Mouse (Mus musculus): ENCODE measurements around the gene Tspan3. TPM values are rescaled to one million over a fixed set of nuclear protein-coding genes. Genes with fewer than 3 reads are reported as not detected.

Gene Tspan3
- polyA plus RNA-seq, 1 experiment, result 146 TPM

DNA sequence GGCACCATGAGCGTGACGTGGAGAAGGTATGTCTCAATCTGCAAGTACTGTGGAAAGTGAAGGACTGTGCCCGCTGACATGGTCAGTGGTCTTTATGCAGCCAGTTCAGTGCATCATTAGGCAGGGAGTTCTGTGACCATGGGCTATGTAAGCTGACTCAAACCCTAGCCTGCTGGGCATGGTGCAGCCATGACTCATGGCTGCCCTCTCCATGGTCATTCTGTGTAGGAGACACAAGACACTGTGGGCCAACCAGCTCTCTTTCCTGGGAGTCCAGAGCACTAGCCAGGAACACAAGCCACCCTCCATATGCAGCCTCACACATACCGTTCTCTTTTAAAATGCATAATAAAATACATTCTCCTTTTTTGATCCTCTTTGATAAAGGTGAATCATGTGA lies 39.0 kb upstream of the Tspan3 start:
- Histone ChIP-seq H3K27ac (ENCODE audit: control insufficient read depth, insufficient read depth, low read length) (no peak overlapping the region), H3K4me1 (replicated peaks; ENCODE audit: control insufficient read depth, insufficient read depth, low read length) (no peaks in the 10 kb centered on the region; the same call in 1 of the 2 replicates), H3K4me3 (ENCODE audit: control insufficient read depth, insufficient read depth, low read length) (no peak overlapping the region), H3K36me3 (ENCODE audit: control insufficient read depth, insufficient read depth, low read length) (no peaks in the 10 kb centered on the region), H3K27me3 (ENCODE audit: control insufficient read depth, insufficient read depth, low read length) (no peaks in the 10 kb centered on the region)
- TF ChIP-seq POLR2A (IDR thresholded peaks at IDR 0.05; ENCODE audit: control insufficient read depth, extremely low read depth, insufficient read depth, low read length, poor library complexity), result no peak
- no peak for TF ChIP-seq CTCF (IDR thresholded peaks at IDR 0.05; ENCODE audit: borderline replicate concordance, control insufficient read depth, extremely low read depth, insufficient read depth, low read length, poor library complexity)
- whole genome bisulfite sequencing, result 96% methylated on average over 4 of the region's 4 CpGs
- no peak for DNase-seq

DNA sequence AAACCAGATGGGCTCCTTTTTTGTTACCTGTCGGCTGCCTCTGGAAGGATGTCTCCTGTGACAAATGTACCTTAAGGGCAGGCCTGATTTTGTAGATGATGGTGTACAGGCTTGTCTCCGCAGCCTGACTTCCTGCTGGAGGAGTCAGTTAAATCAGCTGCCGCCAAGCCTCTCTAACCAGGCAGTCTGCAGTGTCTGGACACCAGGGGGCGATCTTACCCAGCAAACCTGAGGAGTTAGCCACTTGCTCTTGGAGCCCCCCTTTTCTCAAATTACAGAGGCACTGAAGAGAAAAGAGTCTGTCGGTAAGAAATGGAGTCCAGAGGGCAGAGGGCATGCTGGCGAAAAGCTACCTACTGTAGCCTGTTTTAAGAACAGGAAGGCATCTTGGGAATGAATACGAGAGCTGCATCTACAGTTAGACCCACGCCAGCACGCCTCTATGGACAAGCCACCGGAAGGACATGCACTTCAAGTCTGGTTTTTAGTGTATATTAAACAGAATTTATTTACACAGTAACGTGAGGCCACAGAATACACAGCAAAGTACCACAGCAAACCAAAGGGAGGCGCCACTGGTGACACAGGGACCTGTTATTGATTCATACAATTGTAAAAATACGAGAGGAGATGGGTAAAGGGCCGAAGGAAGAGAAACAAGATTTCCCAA lies 35.5 kb upstream of the Tspan3 start:
- peak; percentile 88 for DNase-seq
- H3K27me3 ChIP-seq (ENCODE audit: control insufficient read depth, insufficient read depth, low read length), result no peaks in the 10 kb centered on the region
- no peaks in the 10 kb centered on the region for H3K4me1 ChIP-seq (replicated peaks; ENCODE audit: control insufficient read depth, insufficient read depth, low read length)
- TF ChIP-seq POLR2A (IDR thresholded peaks at IDR 0.05; ENCODE audit: control insufficient read depth, extremely low read depth, insufficient read depth, low read length, poor library complexity) (no peak), CTCF (IDR thresholded peaks at IDR 0.05; ENCODE audit: borderline replicate concordance, control insufficient read depth, extremely low read depth, insufficient read depth, low read length, poor library complexity) (peak; percentile 85; the same call in 1 of the 2 replicates)
- 45% methylated on average over 14 of the region's 14 CpGs for WGBS
- no peak overlapping the region for H3K27ac ChIP-seq (ENCODE audit: control insufficient read depth, insufficient read depth, low read length)
- no peaks in the 10 kb centered on the region for H3K36me3 ChIP-seq (ENCODE audit: control insufficient read depth, insufficient read depth, low read length)
- H3K4me3 ChIP-seq (ENCODE audit: control insufficient read depth, insufficient read depth, low read length), result no peak overlapping the region

DNA sequence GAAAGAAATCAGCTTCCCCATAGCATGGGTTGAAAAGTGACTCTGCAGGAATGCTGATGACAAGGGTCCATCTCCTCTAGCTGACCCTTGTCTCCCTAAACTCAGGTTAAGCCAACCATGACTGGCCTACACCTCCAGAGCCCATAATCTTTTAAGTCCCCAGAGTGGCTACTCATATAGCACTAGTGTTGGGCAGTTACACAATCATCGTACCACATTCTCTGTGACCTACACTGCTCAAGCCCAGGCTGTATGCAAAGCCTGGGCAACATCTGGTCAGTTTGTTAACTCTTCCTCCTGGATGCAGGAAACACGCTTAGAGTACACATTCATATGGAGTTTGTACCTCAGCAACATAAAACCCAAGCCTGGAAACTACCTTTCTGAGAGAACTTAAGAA lies 34.9 kb upstream of the Tspan3 start:
- Histone ChIP-seq H3K27me3 (ENCODE audit: control insufficient read depth, insufficient read depth, low read length) (no peaks in the 10 kb centered on the region), H3K4me1 (replicated peaks; ENCODE audit: control insufficient read depth, insufficient read depth, low read length) (no peaks in the 10 kb centered on the region), H3K27ac (ENCODE audit: control insufficient read depth, insufficient read depth, low read length) (no peak overlapping the region), H3K36me3 (ENCODE audit: control insufficient read depth, insufficient read depth, low read length) (no peaks in the 10 kb centered on the region), H3K4me3 (ENCODE audit: control insufficient read depth, insufficient read depth, low read length) (no peak overlapping the region)
- WGBS, result 77% methylated on average over 2 of the region's 2 CpGs
- TF ChIP-seq POLR2A (IDR thresholded peaks at IDR 0.05; ENCODE audit: control insufficient read depth, extremely low read depth, insufficient read depth, low read length, poor library complexity) (no peak), CTCF (IDR thresholded peaks at IDR 0.05; ENCODE audit: borderline replicate concordance, control insufficient read depth, extremely low read depth, insufficient read depth, low read length, poor library complexity) (no peak)
- no peak for DNase-seq

DNA sequence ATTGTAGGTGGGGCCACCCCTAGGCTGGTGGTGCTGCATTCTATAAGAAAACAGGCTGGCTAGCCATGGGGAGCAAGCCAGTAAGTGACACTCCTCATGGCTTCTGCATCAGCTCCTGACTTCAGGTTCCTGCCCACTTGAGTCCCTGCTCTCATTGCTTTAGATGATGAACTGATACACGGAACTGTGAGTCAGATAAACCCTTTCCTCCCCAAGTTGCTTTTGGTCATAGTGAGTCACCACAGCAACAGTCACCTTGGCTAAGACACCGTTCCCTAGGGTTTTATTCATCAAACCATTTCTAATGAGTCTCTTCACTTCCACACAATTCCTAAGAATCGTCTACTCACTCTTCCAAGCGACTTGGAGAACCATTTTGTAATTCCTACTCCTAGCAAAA lies 31.6 kb upstream of the Tspan3 start:
- no peak overlapping the region for H3K4me3 ChIP-seq (ENCODE audit: control insufficient read depth, insufficient read depth, low read length)
- TF ChIP-seq POLR2A (IDR thresholded peaks at IDR 0.05; ENCODE audit: control insufficient read depth, extremely low read depth, insufficient read depth, low read length, poor library complexity), result no peak
- no peak for TF ChIP-seq CTCF (IDR thresholded peaks at IDR 0.05; ENCODE audit: borderline replicate concordance, control insufficient read depth, extremely low read depth, insufficient read depth, low read length, poor library complexity)
- H3K27me3 ChIP-seq (ENCODE audit: control insufficient read depth, insufficient read depth, low read length), result no peaks in the 10 kb centered on the region
- no peaks in the 10 kb centered on the region for H3K4me1 ChIP-seq (replicated peaks; ENCODE audit: control insufficient read depth, insufficient read depth, low read length)
- DNase-seq, result no peak
- H3K36me3 ChIP-seq (ENCODE audit: control insufficient read depth, insufficient read depth, low read length), result no peaks in the 10 kb centered on the region
- 94% methylated on average over 4 of the region's 4 CpGs for WGBS
- no peak overlapping the region for H3K27ac ChIP-seq (ENCODE audit: control insufficient read depth, insufficient read depth, low read length)

DNA sequence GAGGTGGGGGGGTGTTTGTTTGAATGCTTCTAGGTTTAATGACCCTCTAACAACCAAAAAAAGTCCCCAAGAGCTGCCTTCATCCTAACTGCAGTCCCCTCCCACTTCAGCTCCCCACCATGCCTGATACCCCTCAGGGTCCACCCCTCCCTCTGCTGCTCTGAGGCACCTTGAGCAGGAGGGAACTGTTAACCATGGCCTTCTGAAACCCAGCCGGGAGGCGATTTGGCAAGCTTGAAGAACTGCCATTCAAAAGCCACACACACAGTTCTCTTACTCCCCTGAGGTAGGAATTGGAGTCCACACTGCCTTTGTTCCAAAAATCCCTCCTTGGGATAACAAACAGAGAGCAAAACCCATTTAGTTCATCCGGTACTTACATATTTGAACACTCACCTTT lies 29.9 kb upstream of the Tspan3 start:
- Histone ChIP-seq H3K4me1 (replicated peaks; ENCODE audit: control insufficient read depth, insufficient read depth, low read length) (no peaks in the 10 kb centered on the region; the same call in 1 of the 2 replicates), H3K36me3 (ENCODE audit: control insufficient read depth, insufficient read depth, low read length) (no peaks in the 10 kb centered on the region), H3K4me3 (ENCODE audit: control insufficient read depth, insufficient read depth, low read length) (no peak overlapping the region), H3K27me3 (ENCODE audit: control insufficient read depth, insufficient read depth, low read length) (no peaks in the 10 kb centered on the region), H3K27ac (ENCODE audit: control insufficient read depth, insufficient read depth, low read length) (no peak overlapping the region)
- WGBS, result 87% methylated on average over 3 of the region's 3 CpGs
- TF ChIP-seq POLR2A (IDR thresholded peaks at IDR 0.05; ENCODE audit: control insufficient read depth, extremely low read depth, insufficient read depth, low read length, poor library complexity) (no peak), CTCF (IDR thresholded peaks at IDR 0.05; ENCODE audit: borderline replicate concordance, control insufficient read depth, extremely low read depth, insufficient read depth, low read length, poor library complexity) (no peak)
- no peak for DNase-seq

DNA sequence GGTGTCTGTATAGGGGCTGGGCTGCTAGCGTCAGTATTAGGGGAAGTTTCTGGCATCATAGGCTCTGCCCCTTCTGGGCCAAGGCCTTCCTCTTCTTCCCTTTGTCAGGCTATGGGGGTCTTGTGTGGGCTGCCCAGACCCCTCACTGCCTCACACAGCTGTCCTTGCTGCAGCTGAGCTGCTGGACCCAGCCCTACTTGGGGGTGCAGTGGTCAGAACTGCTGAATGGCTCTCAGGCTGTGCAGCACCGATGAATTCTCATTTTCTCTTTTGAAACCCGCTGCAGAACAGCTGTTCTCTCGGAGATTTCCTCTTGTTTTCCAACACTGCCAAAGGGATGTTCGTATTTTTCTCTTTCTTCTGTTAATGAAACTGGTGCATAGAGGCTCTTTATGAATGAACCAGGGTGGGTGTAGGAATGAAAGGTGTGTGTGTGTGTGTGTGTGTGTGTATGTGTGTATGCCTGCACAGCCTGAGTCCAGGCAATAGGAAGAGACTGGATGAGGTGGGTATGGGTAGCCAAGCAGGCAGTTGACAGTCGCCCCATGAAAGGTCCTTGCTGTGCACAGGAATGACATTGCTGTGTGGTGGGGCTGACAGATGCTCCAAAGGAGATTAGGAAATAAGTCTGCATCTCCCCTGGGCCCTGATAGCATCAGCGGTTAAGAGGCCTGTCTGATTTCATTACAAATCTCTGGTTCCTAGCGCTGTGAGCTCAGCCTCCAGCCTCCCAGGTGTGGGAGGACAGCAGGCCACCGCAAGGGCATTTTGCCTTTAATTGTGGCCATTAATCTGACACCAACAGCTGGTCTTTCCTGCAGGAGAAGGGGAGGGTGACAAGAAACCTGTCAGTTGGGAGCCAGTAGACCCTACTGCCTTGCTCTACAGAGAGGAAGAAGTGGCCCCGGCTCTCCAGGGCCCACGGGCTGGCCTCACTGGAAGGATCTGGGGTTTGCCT lies 26.5 kb upstream of the Tspan3 start:
- WGBS, result 90% methylated on average over 11 of the region's 11 CpGs
- Histone ChIP-seq H3K4me3 (ENCODE audit: control insufficient read depth, insufficient read depth, low read length) (no peak overlapping the region), H3K36me3 (ENCODE audit: control insufficient read depth, insufficient read depth, low read length) (no peaks in the 10 kb centered on the region), H3K27ac (ENCODE audit: control insufficient read depth, insufficient read depth, low read length) (no peak overlapping the region), H3K4me1 (replicated peaks; ENCODE audit: control insufficient read depth, insufficient read depth, low read length) (no peaks in the 10 kb centered on the region; the same call in 1 of the 2 replicates), H3K27me3 (ENCODE audit: control insufficient read depth, insufficient read depth, low read length) (no peaks in the 10 kb centered on the region)
- TF ChIP-seq CTCF (IDR thresholded peaks at IDR 0.05; ENCODE audit: borderline replicate concordance, control insufficient read depth, extremely low read depth, insufficient read depth, low read length, poor library complexity), result no peak
- TF ChIP-seq POLR2A (IDR thresholded peaks at IDR 0.05; ENCODE audit: control insufficient read depth, extremely low read depth, insufficient read depth, low read length, poor library complexity), result no peak
- DNase-seq, result no peak

Measured in thymus, adult 2 months (tissue).